8 mouse cellular contexts compared by ENCODE assay signal in genomic region chr8:110217198-110217597, GRCm38 (mm10). TPM values are rescaled to one million over a fixed set of nuclear protein-coding genes. Genes with fewer than 3 reads are reported as not detected.
A peak's percentile ranks its signal among the peaks of the same experiment; 100 is the strongest.
DNase-seq lines count a peak whose midpoint lies in the region; ATAC-seq and TF ChIP-seq lines count a peak whose summit lies in the region.

No protein-coding gene starts in this region.

- H3K4me2 ChIP-seq in heart, embryonic 11.5 days = peak overlapping the region; percentile 77
- H3K4me2 ChIP-seq in CH12.LX (ENCODE audit: insufficient read depth, low read depth, poor library complexity, severe bottlenecking) = peak overlapping the region; percentile 40
- peak overlapping the region; percentile 60 for H3K4me2 ChIP-seq in embryonic facial prominence, embryonic 15.5 days (replicated peaks)
- H3K4me2 ChIP-seq in limb, embryonic 11.5 days (ENCODE audit: low read depth, severe bottlenecking) = peak overlapping the region; percentile 71

- TF ChIP-seq EP300 in CH12.LX (IDR thresholded peaks at IDR 0.05; ENCODE audit: low read length) = no peak

- DNase-seq in heart, postnatal 10 days = no peak
- no peak for DNase-seq in CH12.LX (ENCODE audit: extremely low read depth)
- DNase-seq in limb, embryonic 11.5 days (ENCODE audit: low spot score) = peak; percentile 22
- peak; percentile 1 for DNase-seq in skeletal muscle tissue, adult 2 months (ENCODE audit: low read depth, low spot score)
- DNase-seq in embryo, embryonic 9.5 days (ENCODE audit: extremely low spot score) = no peak
- DNase-seq in adrenal gland, adult 18-20 months (ENCODE audit: low spot score in 2 of 2) = no peak

- dilution Hi-C loops in CH12.LX (cut with MboI; ENCODE audit: extremely low pct_ligation_motif_present, extremely low pct_unique_long_range_greater_than_20kb, low sequenced_read_pairs) = no loop called here

- WGBS in heart, embryonic 11.5 days (ENCODE audit: insufficient replicate concordance) = 32% methylated on average over 5 of the region's 5 CpGs
- 28% methylated on average over 5 of the region's 5 CpGs for WGBS in embryonic facial prominence, embryonic 15.5 days
- 37% methylated on average over 5 of the region's 5 CpGs for WGBS in limb, embryonic 11.5 days

- intact Hi-C loops in heart, postnatal 10 days (cut with DNase I) = loop anchor here (10.0 kb wide), 1 partner anchor 398 kb away; the partner anchor contains the start of gene Vac14

- no peak for ATAC-seq in heart, embryonic 11.5 days (replicated peaks; ENCODE audit: insufficient number of reproducible peaks, low FRiP score, low TSS enrichment)
- ATAC-seq in embryonic facial prominence, embryonic 15.5 days (ENCODE audit: insufficient number of reproducible peaks, low FRiP score, low TSS enrichment, low read depth) = no peak
- 0 out of 2 replicates have a peak, but pooled peaks have one; percentile 12 for ATAC-seq in limb, embryonic 11.5 days (ENCODE audit: insufficient number of reproducible peaks, low FRiP score, low TSS enrichment, low read depth)

- no peak for TF ChIP-seq CTCF in CH12.LX (conservative IDR thresholded peaks at IDR 0.05 in 1 of 2, IDR thresholded peaks at IDR 0.05 in 1 of 2; ENCODE audit: low read depth in 2 of 2, low read length in 2 of 2)

- TF ChIP-seq RAD21 in CH12.LX (IDR thresholded peaks at IDR 0.05; ENCODE audit: low read depth, low read length) = no peak

- H3K9me3 ChIP-seq in heart, embryonic 11.5 days (replicated peaks; ENCODE audit: control insufficient read depth, low read length) = no peaks in the 10 kb centered on the region
- H3K9me3 ChIP-seq in CH12.LX (replicated peaks; ENCODE audit: low read length) = no peaks in the 10 kb centered on the region
- no peaks in the 10 kb centered on the region for H3K9me3 ChIP-seq in embryonic facial prominence, embryonic 15.5 days (replicated peaks)
- no peaks in the 10 kb centered on the region for H3K9me3 ChIP-seq in limb, embryonic 11.5 days (ENCODE audit: control insufficient read depth, low read length)

- peak overlapping the region; percentile 69 for H3K4me3 ChIP-seq in heart, embryonic 11.5 days (ENCODE audit: low read depth, low read length)
- peak overlapping the region in 2 of 3 experiments; percentile 45 to 82 for H3K4me3 ChIP-seq in CH12.LX (replicated peaks in 1 of 3; ENCODE audit: low read depth in 2 of 3, low read length in 2 of 3, poor library complexity in 1 of 3)
- peak overlapping the region; percentile 59 for H3K4me3 ChIP-seq in embryonic facial prominence, embryonic 15.5 days (replicated peaks)
- H3K4me3 ChIP-seq in limb, embryonic 11.5 days (ENCODE audit: low read depth, low read length) = peak overlapping the region; percentile 50

- TF ChIP-seq POLR2A in CH12.LX (IDR thresholded peaks at IDR 0.05; ENCODE audit: low read depth, low read length) = no peak

- H3K79me2 ChIP-seq in CH12.LX (replicated peaks; ENCODE audit: control insufficient read depth, extremely low read depth, insufficient read depth, poor library complexity, severe bottlenecking) = peaks cover 30% of the 10 kb centered on the region

- H3K4me1 ChIP-seq in heart, embryonic 11.5 days (ENCODE audit: control insufficient read depth, insufficient read depth, low read length) = no peaks in the 10 kb centered on the region; the same call in 1 of the 2 replicates
- peaks cover 3 to 25% of the 10 kb centered on the region in 2 experiments for H3K4me1 ChIP-seq in CH12.LX (ENCODE audit: control insufficient read depth in 1 of 2, insufficient read depth in 2 of 2)
- peaks cover 10% of the 10 kb centered on the region for H3K4me1 ChIP-seq in embryonic facial prominence, embryonic 15.5 days
- H3K4me1 ChIP-seq in limb, embryonic 11.5 days (ENCODE audit: control insufficient read depth, insufficient read depth, low read length) = peaks cover 6% of the 10 kb centered on the region; the same call in 1 of the 2 replicates

- no peak overlapping the region for H3K27ac ChIP-seq in heart, embryonic 11.5 days (ENCODE audit: low read depth, low read length)
- no peak overlapping the region for H3K27ac ChIP-seq in CH12.LX (ENCODE audit: insufficient read depth, low read depth)
- no peak overlapping the region for H3K27ac ChIP-seq in embryonic facial prominence, embryonic 15.5 days (replicated peaks)
- no peak overlapping the region for H3K27ac ChIP-seq in limb, embryonic 11.5 days (replicated peaks; ENCODE audit: low read depth, low read length)

- in situ Hi-C loops in CH12.LX (cut with MboI; ENCODE audit: low pct_ligation_motif_present, low pct_unique_long_range_greater_than_20kb, low sequenced_read_pairs) = no loop called here

- H3K36me3 ChIP-seq in heart, embryonic 11.5 days (ENCODE audit: control insufficient read depth, insufficient read depth, low read length) = peaks cover 6% of the 10 kb centered on the region
- peaks cover 13 to 29% of the 10 kb centered on the region in 2 experiments for H3K36me3 ChIP-seq in CH12.LX (replicated peaks in 1 of 2; ENCODE audit: control insufficient read depth in 1 of 2, insufficient read depth in 1 of 2, low read length in 1 of 2)
- H3K36me3 ChIP-seq in embryonic facial prominence, embryonic 15.5 days = peaks cover 16% of the 10 kb centered on the region
- H3K36me3 ChIP-seq in limb, embryonic 11.5 days (ENCODE audit: control insufficient read depth, insufficient read depth, low read length) = peaks cover 13% of the 10 kb centered on the region

- H3K9ac ChIP-seq in heart, embryonic 11.5 days (ENCODE audit: low read depth, low read length) = no peak overlapping the region
- H3K9ac ChIP-seq in CH12.LX (ENCODE audit: insufficient read depth, low read depth) = no peak overlapping the region
- no peak overlapping the region for H3K9ac ChIP-seq in embryonic facial prominence, embryonic 15.5 days
- no peak overlapping the region for H3K9ac ChIP-seq in limb, embryonic 11.5 days (ENCODE audit: low read length)

- no peaks in the 10 kb centered on the region for H3K27me3 ChIP-seq in heart, embryonic 11.5 days (ENCODE audit: control insufficient read depth, insufficient read depth, low read length)
- no peaks in the 10 kb centered on the region for H3K27me3 ChIP-seq in CH12.LX (replicated peaks)
- H3K27me3 ChIP-seq in embryonic facial prominence, embryonic 15.5 days = no peaks in the 10 kb centered on the region
- no peaks in the 10 kb centered on the region for H3K27me3 ChIP-seq in limb, embryonic 11.5 days (ENCODE audit: control insufficient read depth, insufficient read depth, low read length)

TF ChIP-seq in CH12.LX, 34 proteins besides CTCF, POLR2A, EP300 and RAD21:
- no peak for TF ChIP-seq MAX (IDR thresholded peaks at IDR 0.05; ENCODE audit: low read length)
- no peak for TF ChIP-seq BHLHE40 (IDR thresholded peaks at IDR 0.05; ENCODE audit: low read depth, low read length)
- TF ChIP-seq ETS1 (conservative IDR thresholded peaks at IDR 0.05; ENCODE audit: low read depth, low read length) = no peak; the same call in 1 of the 2 replicates
- TF ChIP-seq TCF12 (IDR thresholded peaks at IDR 0.05; ENCODE audit: low read depth, low read length) = no peak
- TF ChIP-seq JUN (IDR thresholded peaks at IDR 0.05; ENCODE audit: insufficient read depth, low read depth, low read length) = no peak
- no peak for TF ChIP-seq CHD1 (IDR thresholded peaks at IDR 0.05; ENCODE audit: low read depth, low read length)
- TF ChIP-seq PAX5 (IDR thresholded peaks at IDR 0.05; ENCODE audit: low read length) = no peak
- no peak for TF ChIP-seq ZNF384 (IDR thresholded peaks at IDR 0.05; ENCODE audit: low read depth, low read length)
- no peak for TF ChIP-seq ZC3H11A (IDR thresholded peaks at IDR 0.05; ENCODE audit: low read depth, low read length)
- TF ChIP-seq MEF2A (IDR thresholded peaks at IDR 0.05; ENCODE audit: borderline replicate concordance, low read depth, low read length) = no peak
- TF ChIP-seq CHD2 (IDR thresholded peaks at IDR 0.05; ENCODE audit: low read length) = no peak
- TF ChIP-seq ELF1 (IDR thresholded peaks at IDR 0.05; ENCODE audit: low read depth, low read length) = no peak
- TF ChIP-seq MXI1 (IDR thresholded peaks at IDR 0.05; ENCODE audit: low read depth, low read length) = no peak
- no peak for TF ChIP-seq ZMIZ1 (IDR thresholded peaks at IDR 0.05; ENCODE audit: low read depth, low read length)
- TF ChIP-seq MAZ (IDR thresholded peaks at IDR 0.05; ENCODE audit: low read depth, low read length) = no peak
- TF ChIP-seq ZKSCAN1 (IDR thresholded peaks at IDR 0.05; ENCODE audit: borderline replicate concordance, low read depth, low read length) = no peak

RNA-seq across cellular contexts. Expression of gene Cmtr2, which starts 1.7 kb away (rescaled TPM):
- polyA plus RNA-seq in heart, embryonic 11.5 days (2014; fragmentation: Nextera tagmentation; extraction: Ambion mirVana) = 5.6 and 6.7 TPM in 2 replicates
- 1 to 10 TPM; 3.4 to 3.9 TPM for total RNA-seq in heart, postnatal 10 days (2021)
- 12.8 and 14.8 TPM in 2 replicates for total RNA-seq in CH12.LX (2012; rRNA removed)
- 21.9 and 24.2 TPM in 2 replicates for total RNA-seq in CH12.LX (2014; rRNA removed)
- polyA plus RNA-seq in CH12.LX (2012; ENCODE audit: insufficient read length, low read depth) = 8.7 and 8.8 TPM in 2 replicates
- polyA plus RNA-seq in embryonic facial prominence, embryonic 15.5 days (2015; fragmentation: Nextera tagmentation; extraction: Ambion mirVana) = 7.5 and 7.9 TPM in 2 replicates
- 9.6 and 9.9 TPM in 2 replicates for polyA plus RNA-seq in limb, embryonic 11.5 days (2014; fragmentation: Nextera tagmentation; extraction: Ambion mirVana)
- total RNA-seq in adrenal gland, adult 18-20 months (2021) = 1 to 10 TPM; 7.3 to 8.0 TPM

RNA-seq across cellular contexts. Expression of gene Calb2, which starts 49.2 kb away (rescaled TPM):
- 2.8 and 2.9 TPM in 2 replicates for polyA plus RNA-seq in heart, embryonic 11.5 days (2014; fragmentation: Nextera tagmentation; extraction: Ambion mirVana)
- total RNA-seq in heart, postnatal 10 days (2021) = under 1 TPM in 1 of 2 experiments, not detected in 1; 0.17 TPM
- not detected in 2 replicates for total RNA-seq in CH12.LX (2012; rRNA removed)
- total RNA-seq in CH12.LX (2014; rRNA removed) = not detected in 2 replicates
- polyA plus RNA-seq in CH12.LX (2012; ENCODE audit: insufficient read length, low read depth) = not detected in 2 replicates
- polyA plus RNA-seq in embryonic facial prominence, embryonic 15.5 days (2015; fragmentation: Nextera tagmentation; extraction: Ambion mirVana) = 24.6 and 37.7 TPM in 2 replicates
- 30.2 and 40.6 TPM in 2 replicates for polyA plus RNA-seq in limb, embryonic 11.5 days (2014; fragmentation: Nextera tagmentation; extraction: Ambion mirVana)
- total RNA-seq in adrenal gland, adult 18-20 months (2021) = 1 to 10 TPM in 1 of 2 experiments, under 1 TPM in 1; 0.36 to 1.2 TPM

RNA-seq across cellular contexts. Expression of gene Hydin, which starts 49.6 kb away (rescaled TPM):
- polyA plus RNA-seq in heart, embryonic 11.5 days (2014; fragmentation: Nextera tagmentation; extraction: Ambion mirVana) = 0.14 and 0.28 TPM in 2 replicates
- total RNA-seq in heart, postnatal 10 days (2021) = under 1 TPM; 0.10 to 0.22 TPM
- total RNA-seq in CH12.LX (2012; rRNA removed) (5.6 and 9.8 TPM in 2 replicates), CH12.LX (2014; rRNA removed) (9.5 and 9.6 TPM in 2 replicates)
- 13.2 and 17.3 TPM in 2 replicates for polyA plus RNA-seq in CH12.LX (2012; ENCODE audit: insufficient read length, low read depth)
- 0.64 and 0.89 TPM in 2 replicates for polyA plus RNA-seq in embryonic facial prominence, embryonic 15.5 days (2015; fragmentation: Nextera tagmentation; extraction: Ambion mirVana)
- polyA plus RNA-seq in limb, embryonic 11.5 days (2014; fragmentation: Nextera tagmentation; extraction: Ambion mirVana) = not detected in 2 replicates
- total RNA-seq in adrenal gland, adult 18-20 months (2021) = under 1 TPM; 0.03 to 0.17 TPM

Comparison
In these comparisons a context has a peak if more than half of its experiments do, and no peak if none do; other contexts are left out.
1. DNase-seq: peak in limb, embryonic 11.5 days (single experiment) and skeletal muscle tissue, adult 2 months (single experiment); none in heart, postnatal 10 days (0 of 2), CH12.LX (single experiment), embryo, embryonic 9.5 days (single experiment) and adrenal gland, adult 18-20 months (0 of 2).
2. Peak in every context shown above with its lines, with median percentiles within 50 percentile points of each other: H3K4me2 ChIP-seq and H3K4me3 ChIP-seq.